Mouse (Mus musculus): ENCODE data around the gene Rhbdf2. TPM values are rescaled to one million over a fixed set of nuclear protein-coding genes. Genes with fewer than 3 reads are reported as not detected.

Gene Rhbdf2
- total and polyA plus RNA-seq, 2 experiments from 2014 or later: 1.0 to 3.4 TPM

DNA sequence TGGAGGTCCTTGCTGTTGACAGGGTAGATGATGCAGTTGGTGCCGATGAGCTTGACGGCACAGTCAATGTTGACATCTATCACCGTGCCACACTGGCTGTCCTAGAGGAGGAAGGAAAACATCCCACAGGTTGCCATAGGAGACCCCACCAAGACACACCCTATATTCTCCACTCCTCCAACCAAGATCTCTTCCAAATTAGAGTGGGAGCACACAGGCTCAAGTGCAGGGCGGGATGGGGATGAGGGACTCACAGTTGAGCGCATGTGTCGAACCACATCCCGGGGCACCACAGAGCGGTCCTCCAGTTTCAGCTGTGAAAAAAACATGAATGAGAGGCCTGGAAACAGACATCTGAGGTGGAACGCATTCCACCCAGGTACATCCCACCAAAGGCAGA lies 78.0 kb downstream of the Rhbdf2 start:
- no peaks in the 10 kb centered on the region for H3K27me3 ChIP-seq (ENCODE audit: insufficient read depth, low read length)
- H3K9me3 ChIP-seq (ENCODE audit: low read length): no peaks in the 10 kb centered on the region
- TF ChIP-seq CTCF (IDR thresholded peaks at IDR 0.05): no peak
- H3K9ac ChIP-seq (replicated peaks; ENCODE audit: low read length, poor library complexity, severe bottlenecking): no peak overlapping the region
- H3K4me1 ChIP-seq (ENCODE audit: insufficient read depth, low read length): no peaks in the 10 kb centered on the region
- H3K4me3 ChIP-seq (ENCODE audit: low read depth, low read length): no peak overlapping the region
- ATAC-seq (ENCODE audit: low FRiP score) (no peak), DNase-seq (ENCODE audit: low spot score) (no peak)
- H3K36me3 ChIP-seq (ENCODE audit: insufficient read depth, low read length): peaks cover 43% of the 10 kb centered on the region
- H3K27ac ChIP-seq (ENCODE audit: low read depth, low read length): no peak overlapping the region
- WGBS: 94% methylated on average over 9 of the region's 9 CpGs
- no peak overlapping the region for H3K4me2 ChIP-seq (ENCODE audit: low read depth, low read length, poor library complexity, severe bottlenecking)

Other genes starting within 250 kb of the Rhbdf2 start
- 113 and 138 TPM in 2 replicates for gene Rnf157, start 214.0 kb downstream of the Rhbdf2 start, total RNA-seq (2014; rRNA removed)
- 53.7 and 57.0 TPM in 2 replicates for gene Rnf157, start 214.0 kb downstream of the Rhbdf2 start, polyA plus RNA-seq (2015; fragmentation: Nextera tagmentation; extraction: Ambion mirVana)
- gene Ubald2, start 192.9 kb downstream of the Rhbdf2 start, total RNA-seq (2014; rRNA removed): 81.0 and 85.9 TPM in 2 replicates
- 40.1 and 40.9 TPM in 2 replicates for gene Ubald2, start 192.9 kb downstream of the Rhbdf2 start, polyA plus RNA-seq (2015; fragmentation: Nextera tagmentation; extraction: Ambion mirVana)
- gene Qrich2, start 160.8 kb downstream of the Rhbdf2 start, total RNA-seq (2014; rRNA removed): not detected in 2 replicates
- 0.14 and 0.15 TPM in 2 replicates for gene Qrich2, start 160.8 kb downstream of the Rhbdf2 start, polyA plus RNA-seq (2015; fragmentation: Nextera tagmentation; extraction: Ambion mirVana)
- 110 and 113 TPM in 2 replicates for gene Prpsap1, start 132.8 kb downstream of the Rhbdf2 start, total RNA-seq (2014; rRNA removed)
- gene Prpsap1, start 132.8 kb downstream of the Rhbdf2 start, polyA plus RNA-seq (2015; fragmentation: Nextera tagmentation; extraction: Ambion mirVana): 156 and 157 TPM in 2 replicates
- gene Sphk1, start 96.1 kb downstream of the Rhbdf2 start, total RNA-seq (2014; rRNA removed): 12.2 and 12.4 TPM in 2 replicates
- gene Sphk1, start 96.1 kb downstream of the Rhbdf2 start, polyA plus RNA-seq (2015; fragmentation: Nextera tagmentation; extraction: Ambion mirVana): 9.3 and 13.8 TPM in 2 replicates
- 109 and 112 TPM in 2 replicates for gene Ube2o, start 45.6 kb downstream of the Rhbdf2 start, total RNA-seq (2014; rRNA removed)
- gene Ube2o, start 45.6 kb downstream of the Rhbdf2 start, polyA plus RNA-seq (2015; fragmentation: Nextera tagmentation; extraction: Ambion mirVana): 35.2 and 35.7 TPM in 2 replicates
- 0.52 and 0.82 TPM in 2 replicates for gene Aanat, start 40.6 kb downstream of the Rhbdf2 start, total RNA-seq (2014; rRNA removed)
- gene Aanat, start 40.6 kb downstream of the Rhbdf2 start, polyA plus RNA-seq (2015; fragmentation: Nextera tagmentation; extraction: Ambion mirVana): 0.90 and 0.94 TPM in 2 replicates
- gene Prcd, start 26.5 kb upstream of the Rhbdf2 start, total RNA-seq (2014; rRNA removed): 3.7 TPM in 1 of 2 replicates, not detected in the other
- 4.8 and 6.0 TPM in 2 replicates for gene Prcd, start 26.5 kb upstream of the Rhbdf2 start, polyA plus RNA-seq (2015; fragmentation: Nextera tagmentation; extraction: Ambion mirVana)
- gene Cygb, start 27.3 kb upstream of the Rhbdf2 start, total RNA-seq (2014; rRNA removed): 38.7 and 44.2 TPM in 2 replicates
- 40.5 and 43.5 TPM in 2 replicates for gene Cygb, start 27.3 kb upstream of the Rhbdf2 start, polyA plus RNA-seq (2015; fragmentation: Nextera tagmentation; extraction: Ambion mirVana)
- gene St6galnac1, start 148.5 kb upstream of the Rhbdf2 start, total RNA-seq (2014; rRNA removed): not detected in 2 replicates
- not detected in 2 replicates for gene St6galnac1, start 148.5 kb upstream of the Rhbdf2 start, polyA plus RNA-seq (2015; fragmentation: Nextera tagmentation; extraction: Ambion mirVana)
- gene Mxra7, start 201.0 kb upstream of the Rhbdf2 start, total RNA-seq (2014; rRNA removed): 23.3 and 39.1 TPM in 2 replicates
- gene Mxra7, start 201.0 kb upstream of the Rhbdf2 start, polyA plus RNA-seq (2015; fragmentation: Nextera tagmentation; extraction: Ambion mirVana): 29.3 and 32.1 TPM in 2 replicates
- gene Mettl23, start 216.3 kb upstream of the Rhbdf2 start, total RNA-seq (2014; rRNA removed): 28.9 and 32.2 TPM in 2 replicates
- gene Mettl23, start 216.3 kb upstream of the Rhbdf2 start, polyA plus RNA-seq (2015; fragmentation: Nextera tagmentation; extraction: Ambion mirVana): 47.4 and 48.4 TPM in 2 replicates
- 38.1 and 43.6 TPM in 2 replicates for gene Jmjd6, start 216.4 kb upstream of the Rhbdf2 start, total RNA-seq (2014; rRNA removed)
- 48.8 and 49.8 TPM in 2 replicates for gene Jmjd6, start 216.4 kb upstream of the Rhbdf2 start, polyA plus RNA-seq (2015; fragmentation: Nextera tagmentation; extraction: Ambion mirVana)
- 36.0 and 57.0 TPM in 2 replicates for gene Mfsd11, start 225.4 kb upstream of the Rhbdf2 start, total RNA-seq (2014; rRNA removed)
- gene Mfsd11, start 225.4 kb upstream of the Rhbdf2 start, polyA plus RNA-seq (2015; fragmentation: Nextera tagmentation; extraction: Ambion mirVana): 54.8 and 64.1 TPM in 2 replicates
- 196 and 259 TPM in 2 replicates for gene Srsf2, start 226.1 kb upstream of the Rhbdf2 start, total RNA-seq (2014; rRNA removed)
- 460 and 484 TPM in 2 replicates for gene Srsf2, start 226.1 kb upstream of the Rhbdf2 start, polyA plus RNA-seq (2015; fragmentation: Nextera tagmentation; extraction: Ambion mirVana)

Data from midbrain, postnatal 0 days (tissue).